Mouse (Mus musculus) kidney, postnatal 25 days (tissue): ENCODE measurements around the gene Egfl6.

Experiments used
- DNase-seq, 2 experiments: peaks; one replicate each; pipeline ENCODE4 v3.0.0; 2021; ENCODE audit warnings: mixed read lengths in 2 of 2

Egfl6 gene

GRCm38 (mm10) chrX:166516631-166517030 is 68.9 kb downstream of the Egfl6 start:
- no peak for DNase-seq

- DNase-seq = no peak
Observed at GRCm38 (mm10) chrX:166515923-166516322, 69.6 kb downstream of the Egfl6 start.

GRCm38 (mm10) chrX:166514035-166514434 is 71.5 kb downstream of the Egfl6 start:
- DNase-seq = peak; percentile 55 to 70

GRCm38 (mm10) chrX:166512071-166512470 is 73.4 kb downstream of the Egfl6 start:
- DNase-seq = no peak

- DNase-seq = no peak
Observed at GRCm38 (mm10) chrX:166511107-166511506, 74.4 kb downstream of the Egfl6 start.

GRCm38 (mm10) chrX:166509761-166510738 is 75.5 kb downstream of the Egfl6 start:
- peak; percentile 94 to 97 for DNase-seq

GRCm38 (mm10) chrX:166504421-166504820 is 81.1 kb downstream of the Egfl6 start:
- no peak for DNase-seq

- DNase-seq = no peak
Observed at GRCm38 (mm10) chrX:166499496-166500190, 85.9 kb downstream of the Egfl6 start.

GRCm38 (mm10) chrX:166497771-166498170 is 87.7 kb downstream of the Egfl6 start:
- DNase-seq = no peak

GRCm38 (mm10) chrX:166495052-166495451 is 90.5 kb downstream of the Egfl6 start:
- no peak for DNase-seq

- peak; percentile 97 for DNase-seq
Observed at GRCm38 (mm10) chrX:166479365-166479983, 106.0 kb downstream of the Egfl6 start, which contains the start of gene Rab9. Gene Rab9, minus strand, starts transcription at chrX:166479867.

- peak; percentile 23 to 39 for DNase-seq
Observed at GRCm38 (mm10) chrX:166478631-166479364, 106.7 kb downstream of the Egfl6 start.

GRCm38 (mm10) chrX:166477393-166477792 is 108.1 kb downstream of the Egfl6 start:
- DNase-seq = no peak
